Mouse (Mus musculus): Measurements from ENCODE around the gene Bag3. TPM values are rescaled to one million over a fixed set of nuclear protein-coding genes. Genes with fewer than 3 reads are reported as not detected.
A peak's percentile ranks its signal among the peaks of the same experiment; 100 is the strongest.

Gene Bag3
- polyA plus RNA-seq, 1 experiment from 2014 or later = 13.6 TPM

GRCm38 (mm10) chr7:128592118-128592935 lies 68.9 kb downstream of the Bag3 start:
- Histone ChIP-seq H3K27ac (ENCODE audit: low read depth) (peak overlapping the region; percentile 47; the same call in 1 of the 2 replicates), H3K9ac (ENCODE audit: low read length) (no peak overlapping the region), H3K9me3 (ENCODE audit: control insufficient read depth, low read length) (no peaks in the 10 kb centered on the region), H3K4me2 (ENCODE audit: low read length) (peak overlapping the region; percentile 48), H3K36me3 (ENCODE audit: control insufficient read depth, insufficient read depth, low read length) (no peaks in the 10 kb centered on the region), H3K4me1 (replicated peaks; ENCODE audit: control insufficient read depth, insufficient read depth, low read length) (peaks cover 13% of the 10 kb centered on the region), H3K27me3 (replicated peaks; ENCODE audit: control insufficient read depth, insufficient read depth, low read length) (no peaks in the 10 kb centered on the region), H3K4me3 (ENCODE audit: low read depth, low read length) (peak overlapping the region; percentile 10)
- WGBS = 10% methylated on average over 21 of the region's 21 CpGs
- DNase-seq (ENCODE audit: low spot score) (peak; percentile 72), ATAC-seq (replicated peaks; ENCODE audit: low FRiP score, low TSS enrichment, low read depth) (0 out of 2 replicates have a peak, but pooled peaks have one; percentile 27)

GRCm38 (mm10) chr7:128592936-128593241 lies 69.5 kb downstream of the Bag3 start:
- 14% methylated on average over 6 of the region's 6 CpGs for WGBS
- H3K4me3 ChIP-seq (ENCODE audit: low read depth, low read length) = no peak overlapping the region
- H3K27ac ChIP-seq (ENCODE audit: low read depth) = peak overlapping the region; percentile 5; the same call in 1 of the 2 replicates
- no peaks in the 10 kb centered on the region for H3K27me3 ChIP-seq (replicated peaks; ENCODE audit: control insufficient read depth, insufficient read depth, low read length)
- ATAC-seq (replicated peaks; ENCODE audit: low FRiP score, low TSS enrichment, low read depth) (no peak), DNase-seq (ENCODE audit: low spot score) (no peak)
- peaks cover 13% of the 10 kb centered on the region for H3K4me1 ChIP-seq (replicated peaks; ENCODE audit: control insufficient read depth, insufficient read depth, low read length)
- H3K9ac ChIP-seq (ENCODE audit: low read length) = no peak overlapping the region
- no peaks in the 10 kb centered on the region for H3K9me3 ChIP-seq (ENCODE audit: control insufficient read depth, low read length)
- peak overlapping the region; percentile 48 for H3K4me2 ChIP-seq (ENCODE audit: low read length)
- H3K36me3 ChIP-seq (ENCODE audit: control insufficient read depth, insufficient read depth, low read length) = no peaks in the 10 kb centered on the region

- Histone ChIP-seq H3K4me3 (ENCODE audit: low read depth, low read length) (no peak overlapping the region), H3K27me3 (replicated peaks; ENCODE audit: control insufficient read depth, insufficient read depth, low read length) (no peaks in the 10 kb centered on the region), H3K4me2 (ENCODE audit: low read length) (no peak overlapping the region), H3K27ac (ENCODE audit: low read depth) (no peak overlapping the region), H3K9ac (ENCODE audit: low read length) (no peak overlapping the region), H3K36me3 (ENCODE audit: control insufficient read depth, insufficient read depth, low read length) (no peaks in the 10 kb centered on the region), H3K4me1 (replicated peaks; ENCODE audit: control insufficient read depth, insufficient read depth, low read length) (peaks cover 9% of the 10 kb centered on the region), H3K9me3 (ENCODE audit: control insufficient read depth, low read length) (no peaks in the 10 kb centered on the region)
- WGBS = 95% methylated on average over 2 of the region's 2 CpGs
- no peak for DNase-seq (ENCODE audit: low spot score)
- ATAC-seq (replicated peaks; ENCODE audit: low FRiP score, low TSS enrichment, low read depth) = no peak
Observed at GRCm38 (mm10) chr7:128596274-128596673, 72.9 kb downstream of the Bag3 start.

Small RNAs within 50 kb of the gene (microRNA-seq; reads per million reads assigned to microRNA genes)
- not detected for gene Gm24365

Other genes with a start within 250 kb of the Bag3 start
- gene BC017158, start 225.4 kb upstream of the Bag3 start, polyA plus RNA-seq (2014; fragmentation: Nextera tagmentation; extraction: Ambion mirVana) = 49.5 and 51.0 TPM in 2 replicates
- 29.4 and 31.6 TPM in 2 replicates for gene Rgs10, start 104.9 kb upstream of the Bag3 start, polyA plus RNA-seq (2014; fragmentation: Nextera tagmentation; extraction: Ambion mirVana)
- 35.8 and 38.1 TPM in 2 replicates for gene Tial1, start 61.9 kb upstream of the Bag3 start, polyA plus RNA-seq (2014; fragmentation: Nextera tagmentation; extraction: Ambion mirVana)
- gene Inpp5f, start 87.7 kb downstream of the Bag3 start, polyA plus RNA-seq (2014; fragmentation: Nextera tagmentation; extraction: Ambion mirVana) = 33.7 and 33.8 TPM in 2 replicates
- gene Mcmbp, start 216.9 kb downstream of the Bag3 start, polyA plus RNA-seq (2014; fragmentation: Nextera tagmentation; extraction: Ambion mirVana) = 71.6 and 75.0 TPM in 2 replicates
- gene Sec23ip, start 221.3 kb downstream of the Bag3 start, polyA plus RNA-seq (2014; fragmentation: Nextera tagmentation; extraction: Ambion mirVana) = 34.0 and 35.3 TPM in 2 replicates